Mouse (Mus musculus) erythroid progenitor cell, adult 5-6 weeks (primary cell): ENCODE data around the gene Hyal5. TPM values are rescaled to one million over a fixed set of nuclear protein-coding genes. Genes with fewer than 3 reads are reported as not detected.

Source experiments
- ATAC-seq: replicated peaks from 2 replicates; pipeline ENCODE4 v1.8.0; 2016; ENCODE audit warnings: moderate number of reproducible peaks, mild to moderate bottlenecking, moderate TSS enrichment, inconsistent platforms; ENCODE audit not compliant: poor library complexity, low FRiP score, severe bottlenecking
- total RNA-seq, 2 experiments: library from RNA; stranded (forward) in 1 of 2; stranded (reverse) in 1 of 2; fragments of 150-400 nt in 1 of 2; fragments of 186-747, 209-891 nt in 1 of 2; gene quantifications; 2 replicates each; pipeline versions ENCODE4 v1.2.3 to v1.2.4; 2015 to 2017; ENCODE audit warnings: low replicate concordance in 2 of 2

The Hyal5 gene
- total RNA-seq (2015; ENCODE audit: low replicate concordance) (not detected in 2 replicates), total RNA-seq (2017; ENCODE audit: low replicate concordance) (not detected in 2 replicates)

DNA sequence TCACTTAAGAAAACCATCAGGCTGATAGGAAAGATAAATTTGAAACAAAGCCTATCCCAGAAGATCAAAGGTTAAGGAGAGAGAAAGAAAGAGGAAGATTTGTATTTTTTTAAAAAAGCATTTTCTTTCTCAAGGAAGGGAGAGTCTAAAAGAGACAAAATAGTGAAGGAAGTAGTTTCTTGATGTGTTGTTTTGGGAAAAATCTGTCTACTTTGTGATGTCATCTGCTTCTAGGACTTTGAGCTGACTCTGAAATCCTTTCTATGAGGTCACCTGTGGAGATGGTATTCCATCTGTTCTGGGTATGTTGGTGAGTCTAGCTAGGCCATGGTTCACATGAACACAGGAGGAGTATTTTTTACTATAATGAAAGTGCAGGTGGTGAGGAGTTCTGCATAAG is at the start of gene Hyal5:
Gene Hyal5, plus strand, starts transcription at position 301 of the 400 bp plus-strand sequence.
- ATAC-seq, result no peak

- no peak for ATAC-seq
Measured at GRCm38 (mm10) chr6:24822070-24822469, 35.7 kb upstream of the Hyal5 start.

DNA sequence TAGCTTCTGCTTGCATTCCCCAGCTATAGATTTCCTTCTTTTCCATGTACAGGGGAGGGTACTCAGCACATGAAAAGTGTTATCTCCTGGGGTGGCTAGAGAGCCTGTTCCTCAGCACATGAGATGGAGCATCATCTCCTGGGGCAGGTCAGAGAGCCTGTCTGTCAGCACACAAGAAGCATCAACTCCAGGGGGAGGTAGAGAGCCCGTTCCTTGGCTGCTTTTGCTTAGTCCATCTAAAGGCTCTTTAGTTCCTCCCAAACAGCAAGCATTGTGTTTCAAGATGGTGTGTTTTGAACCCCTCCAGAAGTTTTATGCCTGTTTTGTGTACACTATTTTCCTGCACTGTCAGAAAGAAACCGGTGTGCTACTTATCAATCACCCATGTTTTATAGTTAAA is 2.5 kb downstream of the Hyal5 start:
- no peak for ATAC-seq

- no peak for ATAC-seq
Measured at GRCm38 (mm10) chr6:24863649-24864048, 5.9 kb downstream of the Hyal5 start.

- no peak for ATAC-seq
Measured at GRCm38 (mm10) chr6:24894146-24894873, 36.5 kb downstream of the Hyal5 start.

DNA sequence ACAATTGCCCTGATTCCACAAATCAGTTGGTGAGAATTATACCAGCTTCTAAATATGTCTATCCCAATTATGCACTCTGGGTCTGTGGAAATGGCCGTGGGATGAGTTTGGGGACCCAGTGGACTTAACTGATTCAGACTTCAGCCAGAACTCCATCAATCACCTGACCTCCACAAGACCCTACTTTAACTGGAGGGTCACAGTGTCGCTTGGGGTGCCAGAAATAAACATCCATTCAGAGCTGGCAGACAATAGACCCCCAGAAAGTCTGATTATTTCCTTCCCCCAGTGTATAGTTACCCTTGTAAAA is 37.0 kb downstream of the Hyal5 start:
- no peak for ATAC-seq

- no peak for ATAC-seq
Measured at GRCm38 (mm10) chr6:24905101-24905500, 47.3 kb downstream of the Hyal5 start.

GRCm38 (mm10) chr6:24907824-24908223 is 50.0 kb downstream of the Hyal5 start:
- no peak for ATAC-seq

DNA sequence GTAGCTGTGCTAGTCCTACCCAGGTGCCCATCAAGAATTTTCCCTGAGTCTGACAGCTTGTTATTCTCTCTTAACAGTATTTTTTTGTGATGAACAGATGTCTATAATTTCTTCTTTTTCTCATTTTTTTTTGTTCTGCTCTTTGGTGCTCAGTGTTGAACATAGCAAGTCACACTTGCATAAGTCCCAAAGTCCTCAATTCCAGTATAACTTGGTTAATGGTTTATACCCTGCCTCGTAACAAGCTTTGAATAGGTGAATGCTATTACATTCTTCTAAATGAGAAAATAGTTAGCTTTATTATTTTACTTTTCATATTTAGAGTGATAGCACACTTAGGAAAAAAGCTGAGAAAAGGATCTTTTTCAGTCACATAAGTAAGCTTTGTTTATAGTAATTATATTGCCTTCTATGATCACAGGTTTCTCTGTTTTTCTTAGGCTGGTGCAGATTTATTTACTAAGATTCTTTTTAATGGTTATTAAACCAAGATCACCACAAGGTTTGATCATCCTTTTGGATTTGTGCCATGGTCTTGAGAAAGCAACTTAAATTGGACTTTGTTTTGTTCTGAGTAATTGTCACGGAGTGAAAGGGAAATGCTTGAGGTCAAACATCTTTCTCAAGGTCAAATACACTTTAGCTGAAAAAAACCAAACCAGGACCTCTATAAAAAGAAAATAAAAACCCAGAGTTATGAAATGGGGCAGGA is 52.4 kb downstream of the Hyal5 start:
- no peak for ATAC-seq

- no peak for ATAC-seq
Measured at GRCm38 (mm10) chr6:24910728-24911105, 52.9 kb downstream of the Hyal5 start.

GRCm38 (mm10) chr6:24913591-24913990 is 55.8 kb downstream of the Hyal5 start:
- no peak for ATAC-seq

DNA sequence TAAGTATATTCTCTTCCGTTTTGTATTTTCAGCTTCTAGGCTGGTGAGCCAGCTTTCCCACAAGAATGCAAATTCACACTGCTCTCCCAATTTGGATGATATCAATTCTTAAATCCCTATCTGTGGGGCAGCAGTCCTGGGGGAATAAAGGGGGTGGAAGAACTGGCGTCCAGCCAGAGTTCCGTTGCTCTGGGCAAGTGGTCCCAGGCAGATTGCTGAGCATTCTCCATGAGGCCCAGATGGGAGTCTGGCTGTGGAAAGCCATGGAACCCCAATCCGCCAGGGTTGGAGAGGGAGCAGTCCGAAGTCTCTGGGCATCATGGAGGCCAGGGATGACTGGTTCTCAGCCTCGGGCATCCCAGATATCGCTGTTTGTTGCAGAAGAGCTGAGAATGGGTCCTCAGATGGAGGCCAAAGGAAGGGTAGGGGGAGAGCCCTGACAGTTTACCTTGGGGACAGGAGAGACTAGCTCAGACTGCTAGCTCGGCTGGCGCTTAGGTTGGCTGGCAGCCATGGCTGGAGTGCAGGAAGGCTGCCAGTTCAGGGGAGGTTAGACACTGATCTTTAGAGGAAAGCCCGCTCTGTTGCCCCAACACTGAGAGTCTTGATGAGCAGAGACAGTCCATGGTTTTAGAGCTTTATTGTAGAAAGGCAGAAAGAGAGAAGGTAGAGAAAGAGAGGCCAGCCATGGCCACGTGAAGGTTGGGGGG is 67.4 kb downstream of the Hyal5 start:
- no peak for ATAC-seq

Other genes starting within 250 kb of the Hyal5 start
- gene Wasl, start 193.0 kb upstream of the Hyal5 start, total RNA-seq (2015; ENCODE audit: low replicate concordance), result 20.5 and 23.4 TPM in 2 replicates
- 14.8 and 15.4 TPM in 2 replicates for gene Wasl, start 193.0 kb upstream of the Hyal5 start, total RNA-seq (2017; ENCODE audit: low replicate concordance)
- gene Hyal6, start 124.8 kb upstream of the Hyal5 start, total RNA-seq (2015; ENCODE audit: low replicate concordance), result not detected in 2 replicates
- gene Hyal6, start 124.8 kb upstream of the Hyal5 start, total RNA-seq (2017; ENCODE audit: low replicate concordance), result not detected in 2 replicates
- not detected in 2 replicates for gene Hyal4, start 109.7 kb upstream of the Hyal5 start, total RNA-seq (2015; ENCODE audit: low replicate concordance)
- not detected in 2 replicates for gene Hyal4, start 109.7 kb upstream of the Hyal5 start, total RNA-seq (2017; ENCODE audit: low replicate concordance)
- gene Spam1, start 66.8 kb upstream of the Hyal5 start, total RNA-seq (2015; ENCODE audit: low replicate concordance), result not detected in 2 replicates
- gene Spam1, start 66.8 kb upstream of the Hyal5 start, total RNA-seq (2017; ENCODE audit: low replicate concordance), result not detected in 2 replicates
- not detected in 2 replicates for gene Tmem229a, start 98.3 kb downstream of the Hyal5 start, total RNA-seq (2015; ENCODE audit: low replicate concordance)
- not detected in 2 replicates for gene Tmem229a, start 98.3 kb downstream of the Hyal5 start, total RNA-seq (2017; ENCODE audit: low replicate concordance)